Mouse (Mus musculus) lung, adult 2 months (tissue): Measurements from ENCODE around the gene Eva1b.

Experiments
- CTCF ChIP-seq: fragments of 200-500 bp; IDR thresholded peaks from 2 replicates; pipeline ENCODE4 v1.5.1; 2011; ENCODE audit warnings: mild to moderate bottlenecking, low read length, control low read depth; ENCODE audit not compliant: insufficient read depth
- POLR2A ChIP-seq: fragments of 200-500 bp; IDR thresholded peaks from 2 replicates; pipeline ENCODE4 v1.6.1; 2011; ENCODE audit warnings: low read depth, mild to moderate bottlenecking, control low read depth, low read length, borderline replicate concordance; ENCODE audit errors: extremely low read depth

GRCm38 (mm10) chr4:126159455-126159854 lies 11.9 kb downstream of the Eva1b start:
- TF ChIP-seq CTCF = no peak
- TF ChIP-seq POLR2A = no peak
